Mouse (Mus musculus) megakaryocyte, embryonic 14.5 days (primary cell): ENCODE results near the gene Otud7a.

ENCODE experiments used
- FLI1 ChIP-seq: IDR thresholded peaks from 2 replicates; pipeline ENCODE4 v1.6.1; 2012; ENCODE audit warnings: low read length, inconsistent platforms, mixed read lengths
- GATA1 ChIP-seq: IDR thresholded peaks from 3 replicates; pipeline ENCODE4 v1.6.1; 2012; ENCODE audit warnings: mixed read lengths, low read length, inconsistent platforms, borderline replicate concordance

- TF ChIP-seq GATA1 (no peak), FLI1 (no peak)
These were observed 160.3 kb downstream of the Otud7a start for GRCm38 (mm10) chr7:63604827-63605226.
